Mouse (Mus musculus) gastrocnemius, postnatal 25 days (tissue): Measurements from ENCODE around the gene Gatad2a. TPM values are rescaled to one million over a fixed set of nuclear protein-coding genes. Genes with fewer than 3 reads are reported as not detected.
A peak's percentile ranks its signal among the peaks of the same experiment; 100 is the strongest.

Experiments used
- DNase-seq: peaks from one replicate; pipeline ENCODE4 v3.0.0; 2022
- total RNA-seq, 2 experiments: library from RNA; stranded (reverse); gene quantifications; 1 replicate in 1 of 2; 2 replicates in 1 of 2; pipeline ENCODE4 v1.2.3; 2021

Gatad2a gene
- total RNA-seq, 2 experiments from 2014 or later: 25.4 to 26.2 TPM

DNA sequence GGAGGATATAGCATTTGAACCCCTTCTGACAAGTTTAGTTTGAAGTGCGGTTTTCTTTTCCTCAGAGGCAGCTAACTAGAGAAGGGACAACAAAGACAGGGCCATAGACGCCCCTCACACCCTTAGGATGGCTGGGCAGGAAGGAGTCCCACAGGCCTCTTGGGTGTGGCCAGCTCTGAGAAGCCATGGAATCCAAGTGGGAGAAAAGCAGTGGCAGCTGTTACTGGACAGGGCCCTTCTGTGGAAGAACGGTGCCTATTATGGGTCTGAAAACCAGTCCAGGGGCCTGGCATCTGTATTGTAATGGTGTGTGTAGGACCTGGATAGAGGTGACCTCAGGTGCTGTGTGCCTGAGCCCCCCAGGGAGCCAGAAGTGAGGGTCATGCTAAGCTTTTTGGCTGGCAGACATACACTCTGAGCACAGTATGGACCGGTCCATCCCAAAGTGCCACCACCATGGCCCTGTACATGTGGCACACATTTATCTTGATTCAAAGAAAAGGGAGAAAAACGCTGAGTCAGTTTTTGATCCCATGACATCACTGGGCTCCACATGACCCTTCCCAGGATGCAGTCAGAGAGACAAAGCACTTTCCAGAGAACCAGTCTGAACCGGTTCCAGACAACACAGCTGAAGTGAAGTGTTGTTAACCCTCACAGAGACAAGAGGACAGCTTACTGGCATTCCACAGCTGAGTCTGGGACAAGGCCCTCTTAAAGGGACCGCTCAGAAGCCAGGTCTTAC lies 60.0 kb downstream of the Gatad2a start:
- DNase-seq: no peak

GRCm38 (mm10) chr8:69935431-69935830 lies 60.8 kb downstream of the Gatad2a start:
- no peak for DNase-seq

GRCm38 (mm10) chr8:69934582-69934981 lies 61.6 kb downstream of the Gatad2a start:
- DNase-seq: no peak

GRCm38 (mm10) chr8:69933811-69934210 lies 62.4 kb downstream of the Gatad2a start:
- DNase-seq: no peak

GRCm38 (mm10) chr8:69926901-69927300 lies 69.3 kb downstream of the Gatad2a start:
- DNase-seq: no peak

DNA sequence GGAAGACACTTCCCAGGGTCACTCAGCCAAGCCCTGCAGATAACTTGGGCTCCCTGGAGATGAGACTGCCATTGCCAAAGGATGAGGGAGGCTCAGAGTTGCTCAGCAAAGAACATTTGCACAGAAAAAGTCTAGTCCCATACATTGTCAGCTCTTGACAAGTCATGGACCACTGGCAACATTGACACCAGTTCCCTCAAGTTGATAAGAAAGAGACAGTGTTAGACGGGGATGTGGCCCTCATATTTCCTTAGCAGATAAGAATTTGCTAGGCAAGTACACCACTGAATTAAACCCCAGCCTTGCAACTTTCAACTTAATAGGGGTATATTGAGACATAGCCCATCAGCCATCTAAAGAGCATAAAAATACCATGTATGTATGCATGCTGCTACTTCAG lies 72.2 kb downstream of the Gatad2a start:
- no peak for DNase-seq

DNA sequence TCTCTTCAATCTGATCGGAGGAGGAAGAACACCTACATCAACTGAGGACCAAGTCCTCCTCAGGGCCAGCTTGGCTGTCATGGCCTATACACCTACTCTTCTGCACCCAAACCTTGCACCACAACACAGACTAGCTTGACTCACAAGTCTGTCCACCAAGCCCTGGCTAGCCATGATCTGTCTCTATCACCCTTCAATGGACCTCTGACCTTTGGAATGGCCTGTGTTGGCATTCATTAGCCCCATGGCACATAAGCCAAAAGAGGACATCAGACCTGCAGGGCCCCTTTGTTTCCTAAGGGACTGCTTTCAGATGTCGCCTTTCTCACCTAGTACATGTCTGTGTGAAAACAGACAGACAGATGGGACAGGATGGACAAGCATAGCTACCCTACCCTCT lies 75.0 kb downstream of the Gatad2a start:
- no peak for DNase-seq

DNA sequence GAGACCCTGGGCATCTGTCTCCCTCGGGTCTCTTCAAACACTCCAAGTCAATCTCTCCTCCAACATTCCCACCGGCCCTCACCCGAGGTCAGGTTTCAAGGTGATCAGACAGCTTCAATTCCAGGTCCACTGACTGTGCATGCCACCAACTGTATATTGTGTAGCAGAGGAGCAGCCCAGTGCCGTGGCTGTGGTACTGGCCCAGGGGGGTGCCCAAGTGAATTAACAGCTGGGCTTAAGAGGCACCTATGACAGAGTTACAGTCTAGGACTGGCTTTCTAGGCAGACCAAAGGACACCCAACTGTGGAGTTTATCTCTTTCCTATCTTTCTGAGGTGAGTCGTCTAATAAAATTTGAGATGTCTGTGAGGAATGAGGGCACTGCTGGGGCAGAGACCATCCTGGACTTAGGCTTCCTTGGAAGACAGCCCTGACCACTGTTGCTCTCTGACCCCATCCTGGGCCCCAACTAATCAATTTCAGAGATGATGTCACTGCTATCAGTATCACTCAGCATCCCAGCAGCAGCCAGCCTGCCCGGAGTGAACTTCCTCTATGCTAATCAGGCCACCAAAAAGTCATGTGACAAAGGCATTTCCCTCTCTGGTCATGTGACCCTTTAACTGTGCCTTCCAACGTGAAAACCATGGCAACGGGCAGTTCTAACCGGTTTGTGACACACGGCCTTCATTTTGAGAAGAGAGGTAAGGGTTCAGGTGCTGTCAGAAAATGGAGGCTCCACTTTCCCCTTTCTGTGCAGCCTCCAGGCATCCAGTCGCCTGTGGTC lies 76.1 kb downstream of the Gatad2a start:
- DNase-seq: no peak

- DNase-seq: peak; percentile 42
These were observed 77.2 kb downstream of the Gatad2a start for GRCm38 (mm10) chr8:69919010-69919409.

DNA sequence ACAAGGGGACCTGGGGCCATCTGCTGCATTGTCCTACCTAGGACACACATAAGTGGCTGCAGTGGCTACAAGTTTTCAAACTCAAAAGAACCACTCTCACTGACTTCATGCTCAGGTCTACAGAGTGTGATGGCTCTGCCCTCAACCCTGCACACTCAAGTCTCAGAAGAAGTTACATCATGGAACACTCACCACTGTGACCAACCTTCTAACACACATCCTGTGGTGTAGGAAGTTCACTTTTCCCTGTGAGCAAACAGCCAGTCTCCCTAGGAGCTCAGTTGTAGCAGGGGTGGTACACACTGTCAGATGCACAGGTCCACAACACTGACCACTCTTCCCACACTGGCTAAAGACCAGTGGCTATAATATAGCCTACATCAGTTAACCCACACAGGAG lies 77.7 kb downstream of the Gatad2a start:
- DNase-seq: no peak

- no peak for DNase-seq
These were observed 80.4 kb downstream of the Gatad2a start for GRCm38 (mm10) chr8:69915748-69916147.

DNA sequence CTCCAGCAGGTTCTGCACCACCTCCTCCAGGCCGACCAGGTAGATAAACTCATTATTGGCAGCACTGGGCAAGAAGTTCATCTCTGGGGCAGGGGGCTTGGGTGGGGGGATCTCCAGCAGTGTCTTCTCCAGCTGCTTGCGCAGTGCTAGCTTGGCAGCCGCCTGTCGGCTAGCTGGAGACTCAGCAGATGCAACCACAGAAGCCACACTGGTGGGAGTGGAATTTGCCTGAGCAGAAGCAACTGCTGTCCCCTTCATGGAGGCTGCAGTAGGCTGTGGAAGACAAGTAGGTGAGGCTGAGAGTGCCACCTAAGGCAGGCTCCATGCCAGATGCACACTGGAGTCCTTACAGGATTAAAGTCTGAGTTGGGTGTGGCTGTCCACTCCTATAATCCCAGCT lies 81.7 kb downstream of the Gatad2a start:
- no peak for DNase-seq

DNA sequence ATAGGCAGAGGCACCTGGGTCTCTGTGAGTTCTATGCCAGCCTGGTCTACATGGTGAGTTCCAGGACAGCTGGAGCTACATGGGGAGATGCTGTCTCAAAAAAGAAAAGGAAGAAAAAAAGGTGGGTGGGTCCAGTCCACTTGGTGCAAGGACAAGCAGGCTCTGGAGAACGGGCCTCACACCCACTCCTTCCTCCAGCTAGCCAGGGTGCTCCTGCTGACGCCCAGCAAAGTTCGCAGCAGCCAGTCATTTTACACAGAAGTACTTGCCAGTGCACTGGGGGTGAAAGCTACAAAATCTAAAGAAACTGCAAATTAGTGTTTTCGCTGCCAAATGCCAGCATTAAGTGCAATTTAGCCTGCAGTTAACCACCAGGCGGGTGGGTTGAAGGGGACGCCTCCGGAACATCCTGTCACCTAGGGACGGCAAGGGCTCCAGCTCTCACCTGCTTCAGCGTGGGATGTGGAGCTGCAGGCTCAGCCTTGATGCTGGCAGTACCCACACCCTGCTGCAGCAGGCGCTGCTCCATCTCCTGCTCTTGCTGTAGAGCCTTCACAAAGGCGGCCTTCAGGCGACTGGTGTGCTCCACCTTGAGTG lies 83.6 kb downstream of the Gatad2a start:
- no peak for DNase-seq

GRCm38 (mm10) chr8:69911917-69912316 lies 84.3 kb downstream of the Gatad2a start:
- DNase-seq: no peak

DNA sequence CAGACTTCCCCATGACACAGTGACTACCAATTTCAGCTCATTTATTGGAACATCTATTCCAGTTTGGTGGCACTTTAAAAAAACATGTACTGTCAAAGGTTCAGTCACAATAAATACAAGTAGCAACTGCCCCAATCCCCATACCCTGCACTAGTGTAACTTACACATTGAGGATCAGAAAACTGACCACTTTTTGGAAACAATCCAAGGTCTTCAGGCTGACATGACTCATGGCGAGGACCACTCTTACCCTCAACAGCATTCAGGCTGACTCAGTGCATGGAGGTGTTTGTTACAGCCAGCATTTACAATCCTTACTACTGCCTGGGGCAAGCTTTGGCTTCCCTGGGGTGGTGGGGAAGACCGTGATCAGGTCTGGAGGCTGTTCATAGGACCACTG lies 89.1 kb downstream of the Gatad2a start:
- no peak for DNase-seq

- DNase-seq: no peak
These were observed 89.9 kb downstream of the Gatad2a start for GRCm38 (mm10) chr8:69906260-69906659.

DNA sequence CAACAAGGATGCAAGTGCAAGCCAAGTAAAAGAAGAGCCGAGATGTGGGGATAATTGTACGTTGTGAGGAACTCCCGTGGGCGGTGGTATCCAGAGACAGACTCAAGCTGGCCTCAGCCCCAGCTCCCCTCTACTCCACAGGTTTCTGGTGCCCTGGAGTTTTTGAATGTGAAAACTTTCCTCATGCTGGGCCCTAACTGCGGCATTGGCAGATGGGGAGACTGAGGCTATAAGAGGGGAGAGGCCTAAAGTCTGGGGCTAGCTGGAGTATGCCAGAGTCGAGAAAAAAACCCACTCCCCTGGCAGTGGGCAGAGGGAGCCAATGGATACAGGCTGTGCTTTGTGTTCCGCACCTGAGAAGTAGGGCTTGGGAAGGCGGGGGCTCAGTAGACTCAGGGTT lies 92.1 kb downstream of the Gatad2a start:
- no peak for DNase-seq

DNA sequence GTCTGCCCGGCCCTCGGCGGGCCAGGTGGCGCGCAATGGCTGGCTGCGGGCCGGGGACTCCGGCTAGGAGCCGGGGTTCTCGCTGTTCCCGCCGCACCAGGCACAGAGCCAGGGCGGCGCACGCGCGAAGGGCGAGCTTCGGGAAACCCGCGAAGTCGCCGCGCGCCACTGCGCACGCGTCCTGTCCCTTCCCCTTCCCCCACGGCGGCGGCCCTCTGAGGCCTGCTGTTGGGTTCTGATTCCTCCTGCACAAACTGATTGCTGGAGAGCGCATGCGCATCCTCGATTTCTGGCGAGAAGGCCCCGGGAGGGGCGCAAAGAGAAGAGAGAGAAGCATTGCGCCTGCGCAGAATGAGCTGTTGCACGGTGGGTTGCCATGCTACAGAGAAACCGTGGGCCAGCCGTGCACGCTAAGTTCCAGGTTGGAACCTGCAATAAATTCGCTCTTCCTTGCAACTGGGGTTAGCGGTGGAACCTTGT lies 93.1 kb downstream of the Gatad2a start:
- DNase-seq: peak; percentile 99

- DNase-seq: no peak
These were observed 93.8 kb downstream of the Gatad2a start, which contains the start of the genes Tssk6, Ndufa13 and Yjefn3 for GRCm38 (mm10) chr8:69902163-69903062. Gene Tssk6 (plus strand): TSS chr8:69902184. Gene Ndufa13 (minus strand): TSS chr8:69902558. Gene Yjefn3 (minus strand): TSS chr8:69902712.

GRCm38 (mm10) chr8:69901484-69902162 lies 94.6 kb downstream of the Gatad2a start:
- peak; percentile 94 for DNase-seq

GRCm38 (mm10) chr8:69900895-69901451 lies 95.2 kb downstream of the Gatad2a start:
- no peak for DNase-seq
